Mouse (Mus musculus) kidney, embryonic 15.5 days (tissue): ENCODE data around the gene Htra1. TPM values are rescaled to one million over a fixed set of nuclear protein-coding genes. Genes with fewer than 3 reads are reported as not detected.

Experiments used
- microRNA-seq: library from miRNA; unstranded; fragments of <30 nt; microRNA quantifications from one replicate; pipeline ENCODE4, GENCODE M21; 2016
- polyA plus RNA-seq: library from polyadenylated mRNA; unstranded; fragments of >200 nt; fragmentation: Nextera tagmentation; extraction: Ambion mirVana; gene quantifications from 2 replicates; pipeline ENCODE4 v1.2.1, GENCODE M21; 2015

The Htra1 gene
- polyA plus RNA-seq, 1 experiment from 2014 or later: 14.3 TPM

Small RNA genes within 50 kb of the gene (microRNA-seq; reads per million reads assigned to microRNA genes)
- gene Mir7061: 0.44 reads per million

Other genes with a start within 250 kb of the Htra1 start
- not detected in 2 replicates for gene Btbd16, start 162.0 kb upstream of the Htra1 start, polyA plus RNA-seq
- 76.5 and 80.9 TPM in 2 replicates for gene Plekha1, start 70.4 kb upstream of the Htra1 start, polyA plus RNA-seq
- 0.17 and 0.22 TPM in 2 replicates for gene Dmbt1, start 95.9 kb downstream of the Htra1 start, polyA plus RNA-seq
- gene 4933402N03Rik, start 210.2 kb downstream of the Htra1 start, polyA plus RNA-seq: not detected in 2 replicates
- not detected in 2 replicates for gene 5430419D17Rik, start 238.3 kb downstream of the Htra1 start, polyA plus RNA-seq